Mouse (Mus musculus): ENCODE data around the gene Map3k5. TPM values are rescaled to one million over a fixed set of nuclear protein-coding genes. Genes with fewer than 3 reads are reported as not detected.

The Map3k5 gene
- total and polyA plus RNA-seq, 3 experiments = 0.35 to 0.97 TPM; not detected in 1

DNA sequence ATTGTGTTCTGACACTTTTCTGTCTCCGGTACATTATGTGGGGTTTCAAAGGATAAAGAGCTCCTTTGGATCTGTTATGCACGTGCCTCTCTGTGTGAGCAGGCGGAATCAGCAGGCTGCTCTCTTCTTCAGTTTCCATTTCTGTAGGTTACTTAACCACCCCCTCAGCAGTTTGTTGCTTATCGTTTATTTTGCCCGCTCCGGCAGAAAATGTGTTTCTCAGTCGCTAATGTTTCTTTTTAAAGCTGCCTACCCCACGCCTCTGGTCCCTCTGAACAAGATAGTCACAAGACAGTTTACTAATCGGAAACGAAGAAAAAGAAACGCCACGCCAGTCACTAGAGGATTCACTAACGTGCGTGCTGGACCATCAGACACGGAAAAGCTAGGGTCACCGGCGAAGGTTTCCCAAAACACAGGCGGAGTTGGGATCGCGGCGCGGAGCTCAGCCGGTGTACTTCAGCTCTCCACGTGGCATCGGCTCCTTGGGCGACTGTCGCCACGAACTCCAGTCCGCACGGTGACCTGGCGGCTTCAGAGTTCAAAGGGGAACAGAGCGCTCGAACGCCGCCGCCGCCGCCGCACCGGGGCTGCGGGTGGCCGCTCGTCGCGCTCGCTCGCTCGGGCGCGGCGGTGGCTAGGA, 214.0 kb downstream of the Map3k5 start, which contains the start of gene Map7:
Gene Map7 (plus strand): TSS at position 342 of the 643 bp plus-strand sequence.
- H3K79me2 ChIP-seq (ENCODE audit: control insufficient read depth, insufficient read depth, low read length, poor library complexity) = no peaks in the 10 kb centered on the region
- no peaks in the 10 kb centered on the region for H3K36me3 ChIP-seq (ENCODE audit: control insufficient read depth in 1 of 2, insufficient read depth in 2 of 2, low read length in 2 of 2)
- peak within 1 kb of the TSS; percentile 77 to 83 for H3K4me3 ChIP-seq (ENCODE audit: control insufficient read depth in 1 of 2, insufficient read depth in 1 of 2, low read depth in 2 of 2, low read length in 2 of 2)
- DNase-seq (ENCODE audit: low read depth, low spot score) = peak; percentile 39
- peak within 1 kb of the TSS; percentile 68 for H3K9ac ChIP-seq (ENCODE audit: control insufficient read depth, low read depth, low read length, poor library complexity, severe bottlenecking)
- no peaks in the 10 kb centered on the region for H3K4me1 ChIP-seq (ENCODE audit: control insufficient read depth in 1 of 2, insufficient read depth in 2 of 2, low read length in 2 of 2)
- H3K9me3 ChIP-seq (replicated peaks; ENCODE audit: insufficient read depth, low read length) = no peaks in the 10 kb centered on the region
- TF ChIP-seq CTCF (IDR thresholded peaks at IDR 0.05 in 2 of 3, conservative IDR thresholded peaks at IDR 0.05 in 1 of 3; ENCODE audit: control insufficient read depth in 1 of 3, insufficient read depth in 1 of 3, low read depth in 2 of 3, low read length in 3 of 3, poor library complexity in 1 of 3, severe bottlenecking in 1 of 3) (no peak), JUND (IDR thresholded peaks at IDR 0.05; ENCODE audit: low read depth, low read length) (no peak), BHLHE40 (IDR thresholded peaks at IDR 0.05; ENCODE audit: borderline replicate concordance, low read depth, low read length) (peak; percentile 31; the same call in 1 of the 2 replicates), MEF2A (IDR thresholded peaks at IDR 0.05; ENCODE audit: extremely low read depth, insufficient replicate concordance, low read depth, low read length, poor library complexity, severe bottlenecking) (no peak), MXI1 (IDR thresholded peaks at IDR 0.05; ENCODE audit: low read depth, low read length) (peak; percentile 32; the same call in 1 of the 2 replicates), MAX (IDR thresholded peaks at IDR 0.05; ENCODE audit: low read length) (0 out of 2 replicates have a peak, but pooled peaks have one; percentile 27), POLR2A (IDR thresholded peaks at IDR 0.05; ENCODE audit: control insufficient read depth in 1 of 2, insufficient read depth in 1 of 2, low read depth in 1 of 2, low read length in 2 of 2, poor library complexity in 1 of 2) (peak in 1 of 2 experiments; percentile 8; a peak in 1 of 4 replicates)
- peaks cover 2 to 5% of the 10 kb centered on the region in 2 experiments; a peak in 3 of 4 replicates for H3K27me3 ChIP-seq (ENCODE audit: control insufficient read depth in 1 of 2, insufficient read depth in 2 of 2, low read length in 2 of 2)
- H3K27ac ChIP-seq (ENCODE audit: control insufficient read depth, low read depth, low read length) = peak within 1 kb of the TSS; percentile 40

- Histone ChIP-seq H3K27me3 (ENCODE audit: control insufficient read depth in 1 of 2, insufficient read depth in 2 of 2, low read length in 2 of 2) (peaks cover 2 to 5% of the 10 kb centered on the region in 2 experiments; a peak in 3 of 4 replicates), H3K9ac (ENCODE audit: control insufficient read depth, low read depth, low read length, poor library complexity, severe bottlenecking) (peak overlapping the region; percentile 68), H3K36me3 (ENCODE audit: control insufficient read depth in 1 of 2, insufficient read depth in 2 of 2, low read length in 2 of 2) (no peaks in the 10 kb centered on the region), H3K27ac (ENCODE audit: control insufficient read depth, low read depth, low read length) (no peak overlapping the region), H3K4me1 (ENCODE audit: control insufficient read depth in 1 of 2, insufficient read depth in 2 of 2, low read length in 2 of 2) (no peaks in the 10 kb centered on the region), H3K79me2 (ENCODE audit: control insufficient read depth, insufficient read depth, low read length, poor library complexity) (no peaks in the 10 kb centered on the region), H3K9me3 (replicated peaks; ENCODE audit: insufficient read depth, low read length) (no peaks in the 10 kb centered on the region), H3K4me3 (ENCODE audit: control insufficient read depth in 1 of 2, insufficient read depth in 1 of 2, low read depth in 2 of 2, low read length in 2 of 2) (peak overlapping the region; percentile 65 to 83; a peak in 3 of 4 replicates)
- peak; percentile 38 for DNase-seq (ENCODE audit: low read depth, low spot score)
- TF ChIP-seq TBP (IDR thresholded peaks at IDR 0.05; ENCODE audit: low read depth, low read length) (no peak), ETS1 (IDR thresholded peaks at IDR 0.05; ENCODE audit: low read depth, low read length) (no peak), CTCF (IDR thresholded peaks at IDR 0.05 in 2 of 3, conservative IDR thresholded peaks at IDR 0.05 in 1 of 3; ENCODE audit: control insufficient read depth in 1 of 3, insufficient read depth in 1 of 3, low read depth in 2 of 3, low read length in 3 of 3, poor library complexity in 1 of 3, severe bottlenecking in 1 of 3) (peak in 2 of 3 experiments; percentile 31 to 67; a peak in 5 of 6 replicates), USF1 (IDR thresholded peaks at IDR 0.05; ENCODE audit: low read depth, low read length) (no peak)
Measured at GRCm38 (mm10) chr10:20148773-20149120, 214.5 kb downstream of the Map3k5 start.

- Histone ChIP-seq H3K36me3 (ENCODE audit: control insufficient read depth in 1 of 2, insufficient read depth in 2 of 2, low read length in 2 of 2) (no peaks in the 10 kb centered on the region), H3K4me3 (ENCODE audit: control insufficient read depth in 1 of 2, insufficient read depth in 1 of 2, low read depth in 2 of 2, low read length in 2 of 2) (peak overlapping the region; percentile 77 to 83), H3K4me1 (ENCODE audit: control insufficient read depth in 1 of 2, insufficient read depth in 2 of 2, low read length in 2 of 2) (no peaks in the 10 kb centered on the region), H3K9me3 (replicated peaks; ENCODE audit: insufficient read depth, low read length) (no peaks in the 10 kb centered on the region), H3K27me3 (ENCODE audit: control insufficient read depth in 1 of 2, insufficient read depth in 2 of 2, low read length in 2 of 2) (peaks cover 2 to 5% of the 10 kb centered on the region in 2 experiments; a peak in 3 of 4 replicates), H3K27ac (ENCODE audit: control insufficient read depth, low read depth, low read length) (no peak overlapping the region), H3K79me2 (ENCODE audit: control insufficient read depth, insufficient read depth, low read length, poor library complexity) (no peaks in the 10 kb centered on the region), H3K9ac (ENCODE audit: control insufficient read depth, low read depth, low read length, poor library complexity, severe bottlenecking) (peak overlapping the region; percentile 48)
- peak; percentile 40 for DNase-seq (ENCODE audit: low read depth, low spot score)
- TF ChIP-seq ZC3H11A (IDR thresholded peaks at IDR 0.05; ENCODE audit: low read depth, low read length) = no peak
- TF ChIP-seq ELF1 (IDR thresholded peaks at IDR 0.05; ENCODE audit: low read depth, low read length) = no peak
- no peak for TF ChIP-seq POLR2AphosphoS2 (IDR thresholded peaks at IDR 0.05; ENCODE audit: low read length)
- TF ChIP-seq ETS1 (IDR thresholded peaks at IDR 0.05; ENCODE audit: low read depth, low read length) = no peak
- no peak for TF ChIP-seq POLR2AphosphoS5 (IDR thresholded peaks at IDR 0.05; ENCODE audit: borderline replicate concordance, low read depth, low read length)
- TF ChIP-seq MAFK (IDR thresholded peaks at IDR 0.05; ENCODE audit: borderline replicate concordance, low read depth, low read length) = no peak
- no peak for TF ChIP-seq GATA1 (IDR thresholded peaks at IDR 0.05; ENCODE audit: low read depth, low read length)
- TF ChIP-seq POLR2A (IDR thresholded peaks at IDR 0.05; ENCODE audit: control insufficient read depth in 1 of 2, insufficient read depth in 1 of 2, low read depth in 1 of 2, low read length in 2 of 2, poor library complexity in 1 of 2) = peak in 1 of 2 experiments; percentile 28; a peak in 1 of 4 replicates
Measured at GRCm38 (mm10) chr10:20149121-20149834, 215.0 kb downstream of the Map3k5 start.
